Mouse (Mus musculus) G1E (cell line): ENCODE measurements around the gene Iqcn.

Experiments used
- CTCF ChIP-seq: IDR thresholded peaks from 2 replicates; pipeline ENCODE4 v1.5.1; 2012; ENCODE audit warnings: low read depth, low read length, inconsistent platforms, mixed read lengths
- GATA1 ChIP-seq: IDR thresholded peaks from 2 replicates; pipeline ENCODE4 v1.6.1; 2012; ENCODE audit warnings: borderline replicate concordance, low read length, inconsistent platforms, mixed read lengths
- GATA2 ChIP-seq: IDR thresholded peaks from 2 replicates; pipeline ENCODE4 v1.6.1; 2012; ENCODE audit warnings: low read depth, low read length, inconsistent platforms, borderline replicate concordance
- POLR2AphosphoS5 ChIP-seq: IDR thresholded peaks from 2 replicates; pipeline ENCODE4 v1.6.1; 2012; ENCODE audit warnings: low read depth, low read length, inconsistent platforms; ENCODE audit not compliant: insufficient replicate concordance
- TAL1 ChIP-seq: conservative IDR thresholded peaks from 2 replicates; pipeline ENCODE4 v1.6.1; 2012; ENCODE audit warnings: low read depth, low read length, inconsistent platforms, mixed read lengths

DNA sequence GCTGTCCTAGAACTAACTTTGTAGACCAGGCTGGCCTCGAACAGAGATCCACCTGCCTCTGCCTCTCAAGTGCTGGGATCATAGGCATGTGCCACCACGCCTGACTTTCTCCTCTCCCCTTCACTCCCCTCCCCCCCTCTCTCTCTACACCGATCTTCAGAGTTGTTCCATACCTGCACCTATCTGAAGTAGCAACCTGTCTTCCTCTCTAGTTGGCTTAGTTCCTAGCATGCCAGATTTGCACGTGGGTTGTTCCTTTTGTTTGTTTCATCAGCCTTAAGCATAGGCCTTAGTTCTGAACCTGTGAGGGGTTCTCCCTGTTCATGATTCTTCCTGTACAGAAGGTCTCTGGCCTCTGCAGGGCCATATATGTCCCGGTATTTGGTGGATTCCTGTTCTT is 34.4 kb downstream of the Iqcn start:
- no peak for TF ChIP-seq CTCF
- no peak for TF ChIP-seq TAL1
- no peak for TF ChIP-seq GATA1
- no peak for TF ChIP-seq POLR2AphosphoS5
- no peak for TF ChIP-seq GATA2
